Mouse (Mus musculus): ENCODE results near the gene Gm11756.
"Not testable (repeated sequence)": the region's sequence is repeated elsewhere in the genome, so short reads cannot be mapped to it uniquely, and the experiment has no call there.

Gene Gm11756

GRCm38 (mm10) chr4:73920660-73921059 lies at the start of gene Gm11756:
TSS of gene Gm11756 (minus strand) at chr4:73920760.
- not testable (repeated sequence) for DNase-seq (ENCODE audit: low spot score)

GRCm38 (mm10) chr4:73950375-73950896 lies 29.9 kb upstream of the Gm11756 start, which contains the start of gene 2310002L09Rik:
TSS of gene 2310002L09Rik (minus strand) at chr4:73950846.
- DNase-seq (ENCODE audit: low spot score), result no peak

- not testable (repeated sequence) for DNase-seq (ENCODE audit: low spot score)
These were observed 14.7 kb downstream of the Gm11756 start, which contains the start of gene Gm13871 for GRCm38 (mm10) chr4:73905853-73906252. TSS of gene Gm13871 (minus strand) at chr4:73905953.

- not testable (repeated sequence) for DNase-seq (ENCODE audit: low spot score)
These were observed 29.5 kb downstream of the Gm11756 start, which contains the start of gene Gm11757 for GRCm38 (mm10) chr4:73891012-73891411. TSS of gene Gm11757 (minus strand) at chr4:73891112.

GRCm38 (mm10) chr4:73876166-73876565 lies 44.4 kb downstream of the Gm11756 start, which contains the start of gene Gm11758:
TSS of gene Gm11758 (minus strand) at chr4:73876266.
- DNase-seq (ENCODE audit: low spot score), result not testable (repeated sequence)
